Mouse (Mus musculus): ENCODE measurements around the gene Madcam1.

Gene Madcam1

DNA sequence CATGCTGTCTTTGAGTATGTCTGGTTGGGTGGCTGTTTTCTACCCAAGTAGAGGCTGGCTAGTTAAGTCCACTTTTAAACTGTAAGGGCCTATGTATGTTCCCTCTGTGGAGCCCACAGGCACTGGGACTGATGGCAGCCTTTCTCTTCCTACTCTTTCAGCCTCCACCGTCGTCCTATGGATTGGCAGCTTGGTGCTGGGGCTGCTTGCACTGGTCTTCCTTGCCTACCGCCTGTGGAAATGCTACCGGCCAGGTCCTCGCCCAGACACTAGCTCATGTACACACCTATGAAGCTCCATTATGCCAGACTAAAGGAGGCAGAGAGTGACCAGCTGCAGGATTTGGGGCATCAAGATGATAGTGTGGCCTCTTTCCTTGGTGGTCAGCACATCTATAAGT is 3.7 kb downstream of the Madcam1 start:
- DNase-seq (ENCODE audit: low read depth) = no peak

DNA sequence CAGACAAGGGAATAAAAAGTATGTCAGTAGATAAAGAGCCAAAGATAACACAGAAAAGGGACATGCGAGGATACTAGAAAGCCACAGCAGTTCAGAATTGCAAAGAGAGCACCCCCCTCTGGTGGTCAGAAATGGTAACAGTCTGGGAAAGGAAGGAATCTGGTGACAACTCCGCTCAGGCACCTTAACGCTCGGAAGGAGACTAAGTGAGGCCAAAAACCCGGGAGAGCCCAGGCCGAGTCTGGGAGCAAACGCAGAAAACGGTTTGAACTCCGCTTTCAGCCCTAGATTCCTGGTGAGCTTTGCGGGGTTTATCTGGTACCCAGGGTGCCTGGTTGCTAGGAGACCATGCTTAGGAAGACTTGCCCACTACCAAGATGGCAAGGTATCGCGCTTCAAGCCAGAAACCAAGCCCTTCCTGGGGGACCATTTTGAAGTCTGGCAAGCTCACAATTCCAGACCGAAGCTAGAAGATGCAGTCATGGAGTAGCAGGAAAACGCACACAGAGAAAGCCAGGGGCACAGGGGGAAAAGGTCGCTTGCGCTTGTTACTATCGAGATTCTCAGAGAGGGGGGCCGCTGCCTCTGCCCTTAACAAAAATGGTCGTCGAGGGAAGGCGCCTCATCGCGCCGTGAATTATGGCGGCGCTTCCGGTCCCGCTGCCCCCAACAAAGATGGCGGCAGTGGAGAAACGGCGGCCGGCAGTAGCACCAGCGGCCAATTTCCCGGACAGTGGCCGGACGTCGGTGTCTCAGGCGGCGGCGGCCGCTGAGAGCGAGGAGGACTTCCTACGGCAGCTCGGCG is 4.6 kb downstream of the Madcam1 start, which contains the start of gene Tpgs1:
Gene Tpgs1 (plus strand): TSS at position 599 of the 805 bp plus-strand sequence.
- peak; percentile 89 for DNase-seq (ENCODE audit: low read depth)

DNA sequence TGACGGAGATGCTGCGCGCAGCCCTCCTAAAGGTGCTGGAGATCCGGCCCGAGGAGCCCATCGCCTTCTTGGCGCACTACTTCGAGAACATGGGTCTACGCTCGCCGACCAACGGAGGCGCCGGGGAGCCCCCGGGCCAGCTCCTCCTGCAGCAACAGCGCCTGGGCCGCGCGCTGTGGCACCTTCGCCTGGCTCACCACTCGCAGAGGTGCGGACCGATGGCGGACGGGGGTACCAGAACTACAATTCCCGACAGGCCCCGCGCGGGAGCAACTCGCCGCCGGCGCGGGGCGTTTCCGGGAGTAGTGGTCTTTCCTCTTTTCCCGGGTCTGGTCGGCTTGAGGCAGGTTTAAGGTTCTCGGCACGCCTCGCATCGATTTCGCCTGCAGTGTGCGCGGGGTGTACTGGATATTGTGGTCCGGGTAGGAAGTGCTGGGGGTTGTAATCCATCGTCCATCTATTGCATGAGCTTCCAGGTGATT is 5.3 kb downstream of the Madcam1 start:
- DNase-seq (ENCODE audit: low read depth) = no peak

DNA sequence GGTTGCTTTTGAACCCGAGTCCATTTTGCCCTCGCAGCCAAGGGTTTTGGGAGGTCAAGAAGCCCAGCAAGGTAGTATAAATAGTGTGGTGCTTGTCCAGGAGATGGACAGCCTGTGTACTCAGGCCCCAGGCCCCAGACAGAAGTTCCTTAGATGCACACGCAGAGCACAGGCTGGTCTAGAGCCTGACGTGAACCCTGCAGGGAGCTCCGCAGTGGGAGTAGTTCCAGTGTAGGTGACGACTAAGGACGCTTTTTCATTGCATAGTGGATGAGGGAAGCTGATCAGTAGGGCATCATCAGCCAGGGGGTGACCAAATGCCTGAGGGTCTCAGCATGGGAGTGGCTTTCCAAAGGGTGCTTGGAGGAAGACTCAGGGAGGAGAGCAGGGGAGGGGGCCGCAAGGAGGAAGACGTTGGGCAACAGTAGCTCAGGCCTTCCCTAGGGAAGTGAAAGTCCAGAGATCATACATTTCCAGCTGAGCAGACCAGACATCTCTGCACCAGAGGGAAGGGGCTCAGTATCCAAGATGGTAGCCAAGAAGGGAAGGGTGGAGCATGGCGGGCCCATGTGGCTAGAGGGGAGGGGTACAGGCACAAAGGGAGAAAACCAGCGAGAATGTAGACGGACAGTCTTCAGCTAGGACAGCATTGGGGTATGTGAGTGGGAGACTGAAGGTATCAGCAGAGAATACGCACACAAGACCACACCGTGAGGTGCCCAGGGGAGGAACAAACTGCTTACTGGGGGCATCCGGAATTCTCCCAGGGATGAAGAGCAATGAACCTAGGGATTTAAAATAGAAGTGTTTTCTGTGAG is 5.9 kb downstream of the Madcam1 start:
- DNase-seq (ENCODE audit: low read depth) = no peak

DNA sequence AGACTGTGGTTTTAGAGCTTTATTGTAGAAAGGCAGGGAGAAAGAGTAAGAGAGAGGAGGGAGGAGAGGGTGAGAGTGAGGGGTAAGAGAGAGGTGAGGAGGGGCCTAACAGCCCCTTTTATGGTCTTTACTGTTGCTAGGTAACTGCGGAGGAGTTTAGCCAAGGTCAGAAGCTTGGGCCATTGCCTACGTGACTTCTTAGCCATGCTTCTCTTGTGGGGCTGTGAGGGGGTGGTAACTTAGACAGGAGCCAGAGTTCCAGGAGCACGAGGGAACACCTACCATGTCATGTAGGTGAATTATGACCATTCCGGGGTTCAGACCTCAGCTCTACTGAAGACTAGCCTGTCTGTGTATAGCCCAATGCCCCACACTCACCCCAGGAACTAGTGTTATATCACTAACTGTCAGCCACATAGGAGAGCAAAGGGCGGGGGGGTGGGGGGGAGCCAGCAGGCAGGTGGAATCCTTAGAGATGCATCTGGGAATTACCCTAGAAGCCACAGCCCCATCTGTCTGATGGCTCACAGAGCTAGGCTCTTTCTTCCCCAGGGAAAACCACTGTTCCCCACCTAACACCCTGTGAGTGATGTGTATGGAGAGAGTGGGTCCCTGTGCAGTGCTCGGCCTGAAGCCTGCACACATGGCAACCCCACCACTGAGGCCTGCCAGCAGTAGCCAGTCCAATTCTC is 7.2 kb downstream of the Madcam1 start:
- DNase-seq (ENCODE audit: low read depth) = no peak

DNA sequence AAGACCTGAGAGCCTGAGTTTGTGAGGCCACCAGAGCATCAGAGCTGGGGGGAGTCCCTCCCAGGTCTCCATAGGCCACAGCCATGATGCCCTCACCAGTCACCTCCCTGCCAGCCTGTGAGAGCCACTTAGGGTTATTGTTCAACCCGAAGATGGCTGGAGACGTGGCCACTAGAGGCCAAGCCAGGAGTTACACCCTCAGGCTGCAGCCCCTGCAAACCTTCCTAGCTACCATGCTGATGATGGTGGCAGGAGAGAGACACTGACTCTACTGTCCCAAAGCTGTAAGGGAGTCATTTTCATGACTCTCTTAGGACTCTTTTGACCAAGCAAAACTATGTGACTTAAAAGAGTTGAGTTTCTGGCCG is 7.7 kb downstream of the Madcam1 start:
- DNase-seq (ENCODE audit: low read depth) = no peak

DNA sequence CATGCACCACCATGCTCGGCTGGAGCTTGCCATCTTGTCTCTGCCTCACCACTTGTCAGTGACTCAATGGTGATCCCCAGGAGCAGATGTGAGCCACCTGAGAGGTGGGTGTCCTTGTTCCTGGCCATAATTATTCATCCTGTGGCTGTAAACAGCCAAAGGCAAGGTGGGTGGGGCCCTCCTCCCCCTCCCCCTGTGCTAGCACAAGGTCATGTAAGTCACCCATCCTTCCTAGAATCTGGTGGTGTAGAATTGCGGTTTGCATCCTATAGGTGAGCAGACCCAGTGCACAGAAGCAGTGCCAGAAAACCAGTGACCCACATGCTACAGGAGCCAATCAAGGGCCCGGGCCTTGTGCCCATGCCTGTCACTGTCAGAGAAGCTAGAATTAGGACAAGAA is 8.7 kb downstream of the Madcam1 start:
- no peak for DNase-seq (ENCODE audit: low read depth)

DNA sequence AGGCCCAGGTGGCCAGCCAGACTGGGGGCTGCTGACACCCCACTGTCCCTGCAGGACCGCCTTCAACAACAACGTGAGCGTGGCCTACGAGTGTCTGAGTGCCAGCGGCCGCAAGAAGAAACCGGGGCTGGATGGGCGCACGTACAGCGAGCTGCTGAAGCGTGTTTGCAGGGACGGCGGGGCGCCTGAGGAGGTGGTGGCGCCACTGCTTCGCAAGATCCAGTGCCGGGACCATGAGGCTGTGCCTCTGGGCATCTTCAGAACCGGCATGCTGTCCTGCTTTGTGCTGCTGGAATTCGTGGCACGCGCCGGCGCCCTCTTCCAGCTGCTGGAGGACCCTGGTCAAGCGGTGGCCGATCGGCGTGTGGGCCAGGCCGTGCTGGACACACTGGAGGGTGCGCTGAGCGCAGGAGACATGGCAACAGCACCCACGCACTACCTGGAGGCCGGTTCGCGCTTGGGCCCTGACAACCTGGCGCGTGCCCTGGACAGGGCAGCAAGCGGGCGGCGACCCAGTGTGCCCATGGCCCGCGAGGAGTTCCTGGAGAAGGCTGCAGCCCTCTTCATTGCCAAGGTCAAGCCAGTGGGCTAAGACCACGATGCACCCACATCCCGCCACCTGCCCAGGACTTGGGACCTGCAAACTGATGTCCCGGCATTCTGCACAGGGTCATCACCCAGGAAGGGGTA is 11.1 kb downstream of the Madcam1 start:
- no peak for DNase-seq (ENCODE audit: low read depth)

DNA sequence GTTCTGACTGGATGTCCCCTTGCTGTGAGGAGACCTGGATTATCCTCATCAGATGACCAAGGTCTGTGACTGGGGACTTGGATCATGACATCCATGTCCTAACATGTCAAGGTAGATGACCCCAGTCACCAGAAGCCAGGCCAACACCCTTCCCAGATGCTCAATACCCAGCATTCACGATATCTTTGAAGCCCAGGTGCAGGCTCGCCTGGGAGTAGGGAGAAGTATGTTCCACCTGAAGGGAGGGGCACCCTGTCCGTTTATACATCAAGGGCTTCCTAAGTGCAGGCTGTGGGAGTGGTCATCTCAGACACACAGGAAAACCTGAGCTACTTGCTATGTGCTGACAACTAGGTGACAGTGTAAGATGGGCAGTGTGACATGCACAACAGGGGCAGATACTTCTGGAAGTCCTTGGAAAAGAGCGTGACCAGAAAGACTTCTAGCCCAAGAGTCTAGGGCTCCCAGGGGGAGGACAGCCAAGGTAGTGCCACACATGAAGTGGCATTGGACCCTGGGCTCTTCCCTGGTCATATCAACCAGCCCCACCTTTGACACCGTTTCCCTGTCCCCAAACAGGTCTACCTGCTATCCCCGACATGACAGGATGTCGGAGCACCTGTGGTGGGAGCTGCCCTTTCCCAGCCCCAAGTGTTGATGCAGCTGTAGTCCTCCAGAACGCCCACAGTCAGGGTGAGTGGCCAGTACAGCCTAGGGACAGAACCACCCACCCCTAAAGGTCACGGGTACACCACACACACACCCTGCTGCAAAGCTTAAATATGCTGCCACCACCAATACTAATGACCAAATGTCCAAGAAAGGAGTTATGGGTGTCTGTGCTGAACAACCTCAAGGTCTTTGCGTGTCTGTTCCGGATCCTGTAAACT is 16.5 kb downstream of the Madcam1 start:
- DNase-seq (ENCODE audit: low read depth) = no peak

DNA sequence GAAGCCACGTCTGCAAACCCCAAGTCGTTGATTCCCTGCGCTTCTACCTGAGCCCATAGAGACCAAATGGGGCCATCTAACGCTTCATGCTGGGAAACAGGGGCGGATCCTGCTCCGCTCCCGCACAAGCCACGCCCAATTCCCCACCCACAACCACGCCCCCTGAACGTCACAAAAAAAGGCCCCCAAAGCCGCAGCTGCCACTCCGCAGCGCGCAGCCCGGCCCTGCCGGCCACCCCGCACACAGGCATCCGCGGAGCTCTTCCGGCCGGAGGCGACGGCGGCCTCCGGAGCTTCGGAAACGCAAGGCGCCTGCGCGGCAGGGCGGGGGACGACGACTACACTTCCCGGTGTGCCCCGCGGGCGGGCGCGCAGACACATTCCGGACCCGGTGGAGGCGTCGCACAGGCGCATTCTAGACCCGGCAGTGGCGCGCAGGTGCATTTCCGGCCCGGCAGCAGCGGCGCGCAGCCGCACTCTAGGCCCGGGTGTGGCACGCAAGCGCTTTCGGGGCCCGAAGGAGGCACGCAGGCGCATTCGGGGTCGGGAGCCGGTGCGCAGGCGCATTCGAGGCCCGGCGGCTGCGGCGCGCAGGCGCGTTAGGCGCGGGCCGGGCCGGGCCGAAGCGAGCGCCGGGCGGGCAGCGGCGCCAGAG is 17.4 kb downstream of the Madcam1 start, which contains the start of gene Cdc34:
Gene Cdc34 (plus strand): TSS at position 605 of the 655 bp plus-strand sequence.
- DNase-seq (ENCODE audit: low read depth) = peak; percentile 97

DNA sequence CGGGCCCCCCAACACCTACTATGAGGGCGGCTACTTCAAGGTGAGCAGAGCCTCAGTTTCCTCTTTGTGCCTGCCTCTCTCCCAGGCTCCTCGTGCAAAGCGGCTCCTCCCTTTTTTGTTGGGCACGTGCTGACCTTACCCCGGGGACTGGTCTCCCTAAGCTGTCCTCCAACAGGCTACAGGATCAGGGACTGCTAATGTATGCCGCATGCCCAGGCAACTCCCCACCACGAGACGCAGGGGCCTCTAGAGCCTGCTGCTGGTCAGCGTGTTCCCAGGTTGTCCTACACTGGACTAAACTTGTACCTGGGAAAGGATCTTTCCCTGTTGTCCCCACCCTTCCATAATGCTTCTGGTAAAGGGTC is 18.2 kb downstream of the Madcam1 start:
- DNase-seq (ENCODE audit: low read depth) = no peak

DNA sequence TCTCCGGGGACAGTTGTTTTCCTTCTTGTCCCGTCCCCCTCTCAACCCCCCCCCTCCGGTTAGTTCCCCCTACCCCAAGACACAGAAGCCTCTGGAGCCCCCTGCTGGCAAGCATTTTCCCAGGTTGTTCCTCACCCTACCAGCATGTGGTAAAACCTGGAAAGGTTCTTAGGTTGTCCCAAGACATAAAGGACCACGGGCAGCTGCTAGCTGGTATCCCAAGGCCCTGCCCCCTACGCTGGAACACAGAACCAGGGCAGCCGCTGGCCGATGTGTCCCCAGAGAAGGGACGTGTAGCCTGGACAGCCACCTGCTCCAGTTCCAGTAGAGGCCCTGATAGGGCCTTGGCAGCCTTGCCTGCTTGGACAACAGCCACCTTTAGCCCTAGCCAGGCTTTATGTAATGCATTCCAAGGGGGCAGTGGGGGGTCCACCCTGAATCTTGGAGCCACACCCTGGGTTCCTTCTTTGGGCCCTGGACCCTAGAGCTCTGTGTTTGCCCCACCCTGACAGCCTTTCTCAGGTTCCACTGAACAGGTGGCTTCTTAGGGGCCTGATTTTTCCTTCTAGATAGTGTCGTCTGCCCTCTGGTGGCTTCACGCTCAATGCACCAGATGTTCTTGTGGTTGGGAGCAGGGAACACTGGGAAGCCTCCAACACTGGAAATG is 18.7 kb downstream of the Madcam1 start:
- DNase-seq (ENCODE audit: low read depth) = no peak

DNA sequence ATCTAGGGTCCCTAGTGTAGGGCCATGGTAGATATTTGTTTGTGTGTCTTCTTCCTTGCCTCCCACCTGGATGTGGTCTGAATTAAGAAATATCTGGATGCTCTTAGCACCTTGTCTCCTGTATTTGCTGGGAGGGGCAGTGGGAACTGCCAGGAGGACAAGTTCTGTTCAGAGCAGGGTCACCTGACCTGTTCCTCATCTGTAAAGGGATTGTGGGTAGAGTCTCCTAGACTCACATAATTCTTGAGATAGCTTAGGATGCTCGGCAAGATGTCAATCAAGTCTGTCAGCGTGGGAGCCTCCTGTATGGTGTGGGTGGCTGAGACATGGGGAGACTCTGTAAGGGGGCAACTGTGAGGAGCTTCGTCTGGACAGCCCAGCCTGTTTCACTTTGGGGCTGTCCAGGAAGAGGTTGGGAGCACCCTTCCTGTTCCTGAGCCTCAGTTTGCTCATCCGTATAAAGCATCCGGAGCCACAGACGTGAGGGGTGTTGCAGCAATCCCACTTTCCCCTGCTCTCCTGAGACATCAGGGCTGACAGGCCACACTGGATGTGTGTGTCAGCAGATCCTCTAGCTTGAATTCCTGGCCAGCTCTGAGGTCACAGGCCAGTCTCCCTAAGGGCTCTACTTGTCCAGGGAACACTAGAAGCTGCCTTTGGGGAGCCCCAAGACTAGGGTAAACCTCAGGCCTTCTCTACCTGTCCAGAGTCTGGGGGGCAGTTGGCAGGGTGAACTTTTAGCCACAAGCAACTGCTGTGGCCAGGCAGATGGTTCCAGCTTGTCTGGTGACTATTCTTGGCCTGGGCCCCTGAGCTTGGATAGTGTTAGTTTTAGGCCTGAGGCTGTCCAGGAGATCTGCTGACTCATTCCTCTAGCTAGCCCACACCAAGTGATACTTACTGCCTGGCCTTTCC is 19.6 kb downstream of the Madcam1 start:
- DNase-seq (ENCODE audit: low read depth) = peak; percentile 66

DNA sequence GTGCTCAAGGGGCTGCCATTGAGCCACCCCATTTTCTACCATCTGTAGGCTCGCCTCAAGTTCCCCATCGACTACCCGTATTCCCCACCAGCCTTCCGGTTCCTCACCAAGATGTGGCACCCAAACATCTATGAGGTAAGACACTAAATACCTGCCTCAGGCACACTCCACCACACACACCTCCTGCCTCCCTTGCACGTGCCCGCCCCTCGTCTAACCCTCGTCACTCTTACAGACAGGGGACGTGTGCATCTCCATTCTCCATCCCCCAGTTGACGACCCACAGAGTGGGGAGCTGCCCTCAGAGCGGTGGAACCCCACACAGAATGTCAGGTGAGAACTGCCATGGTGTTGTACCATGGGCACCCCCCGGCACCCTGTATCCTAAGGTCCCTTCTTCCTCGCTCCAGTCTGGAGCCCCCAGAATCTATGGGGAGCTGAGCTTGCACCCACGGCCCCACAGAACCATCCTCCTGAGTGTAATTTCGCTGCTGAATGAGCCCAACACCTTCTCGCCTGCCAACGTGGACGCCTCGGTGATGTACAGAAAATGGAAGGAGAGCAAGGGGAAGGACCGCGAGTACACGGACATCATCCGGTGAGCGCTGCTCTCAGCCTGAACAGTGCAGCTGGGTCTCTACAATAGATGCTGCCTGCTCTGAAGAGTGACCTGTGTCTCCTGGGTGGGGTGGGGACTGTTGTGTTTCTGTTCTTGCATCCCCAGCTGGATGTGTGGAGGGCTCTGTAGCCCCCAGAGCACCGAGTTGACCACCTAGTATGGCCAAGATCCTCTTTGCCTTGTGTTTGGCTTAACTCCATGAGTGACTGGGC is 20.6 kb downstream of the Madcam1 start:
- no peak for DNase-seq (ENCODE audit: low read depth)

DNA sequence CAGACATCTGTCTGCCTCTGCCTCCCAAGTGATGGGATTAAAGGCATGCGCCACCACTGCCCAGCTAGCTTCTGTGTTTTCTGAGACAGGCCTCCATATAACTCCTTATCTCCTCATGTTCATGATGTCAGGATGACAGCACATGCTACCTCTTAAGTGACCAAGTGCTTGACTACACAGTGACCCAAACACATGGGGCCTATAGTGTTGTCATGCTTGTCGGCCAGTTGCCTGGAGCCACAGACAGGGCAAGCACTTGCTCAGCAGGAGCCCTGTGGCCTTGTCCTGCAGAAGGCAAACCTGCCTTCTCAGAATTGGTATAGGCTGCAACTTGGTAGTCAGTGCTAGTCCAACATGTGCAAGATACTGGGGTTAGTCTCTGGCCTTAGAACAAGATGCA is 21.9 kb downstream of the Madcam1 start:
- no peak for DNase-seq (ENCODE audit: low read depth)

DNA sequence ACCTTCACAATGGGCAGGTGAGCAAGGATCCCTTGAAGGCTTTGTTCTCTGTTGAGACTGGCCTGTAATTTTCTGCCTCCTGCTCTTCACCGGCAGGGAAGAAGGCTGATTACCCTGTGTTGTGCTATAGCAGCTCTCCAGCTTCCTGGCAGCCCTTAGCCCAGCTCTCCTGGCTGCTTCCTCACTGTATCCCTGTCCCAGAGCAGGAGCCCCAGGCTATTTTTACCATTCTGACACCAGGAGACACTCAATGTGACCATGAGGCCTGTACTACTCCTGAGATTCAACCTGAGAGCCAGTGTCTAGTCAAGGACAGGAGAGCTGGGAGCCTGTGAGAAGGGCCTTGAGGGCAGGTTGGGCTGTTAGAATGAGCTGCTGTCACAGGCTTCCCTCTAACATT is 22.3 kb downstream of the Madcam1 start:
- no peak for DNase-seq (ENCODE audit: low read depth)

DNA sequence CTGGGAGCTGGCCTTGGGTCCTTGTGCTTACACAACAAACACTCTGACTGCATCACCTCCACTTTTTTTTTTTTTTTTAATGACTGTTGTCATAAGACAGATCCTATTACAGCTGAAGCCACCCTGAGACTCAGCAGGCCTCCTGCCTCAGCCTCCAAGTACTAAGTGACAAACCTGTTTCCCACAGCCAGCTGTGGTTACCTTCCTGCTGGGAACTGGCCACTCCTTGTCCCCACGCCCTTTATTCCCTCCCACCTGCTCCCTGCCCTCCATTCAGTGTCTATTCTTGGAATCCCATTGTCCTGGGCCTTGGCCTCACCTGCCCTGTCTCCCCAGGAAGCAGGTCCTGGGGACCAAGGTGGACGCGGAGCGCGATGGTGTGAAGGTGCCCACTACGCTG is 23.2 kb downstream of the Madcam1 start:
- no peak for DNase-seq (ENCODE audit: low read depth)

DNA sequence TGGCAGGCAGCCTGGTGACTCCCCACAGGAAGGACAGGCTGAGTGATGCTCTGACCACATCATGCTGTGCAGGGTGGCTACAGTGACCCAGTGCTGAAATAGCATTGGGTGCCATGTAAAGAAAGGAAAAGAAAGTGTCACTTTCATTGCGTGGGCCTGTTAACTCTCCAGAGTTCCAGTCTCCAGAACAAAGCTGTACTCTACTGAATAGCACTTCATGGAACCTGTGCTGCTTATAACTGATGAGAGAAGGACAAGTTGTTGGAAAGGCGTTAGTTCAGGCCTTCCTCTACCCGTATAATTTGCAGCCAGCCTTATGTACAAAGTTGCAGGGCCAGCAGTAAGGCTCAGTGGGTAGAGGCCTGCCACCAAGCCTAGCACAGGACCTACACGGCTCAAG is 24.4 kb downstream of the Madcam1 start, which contains the start of gene Gzmm:
Gene Gzmm (plus strand): TSS at position 301 of the 400 bp plus-strand sequence.
- no peak for DNase-seq (ENCODE audit: low read depth)
